Mouse (Mus musculus): ENCODE measurements around the gene Slc34a2.

GRCm38 (mm10) chr5:52990687-52991341 lies 47.1 kb upstream of the Slc34a2 start:
- TF ChIP-seq CTCF (conservative IDR thresholded peaks at IDR 0.05; ENCODE audit: low read length) (no peak), POU5F1 (IDR thresholded peaks at IDR 0.05; ENCODE audit: borderline replicate concordance, low read length) (no peak), NANOG (IDR thresholded peaks at IDR 0.05; ENCODE audit: borderline replicate concordance, low read length) (no peak)

All from E14TG2a.4 (cell line).